Mouse (Mus musculus): Measurements from ENCODE around the gene Zfp526. TPM values are rescaled to one million over a fixed set of nuclear protein-coding genes. Genes with fewer than 3 reads are reported as not detected.

The Zfp526 gene
- 1.0 and 1.2 TPM in 2 replicates for polyA plus RNA-seq (2015; fragmentation: Nextera tagmentation; extraction: Ambion mirVana)

- Histone ChIP-seq H3K4me3 (ENCODE audit: low read depth, low read length) (peak within 1 kb of the TSS; percentile 81), H3K4me1 (ENCODE audit: insufficient read depth) (peaks cover 35% of the 10 kb centered on the region), H3K27ac (ENCODE audit: low read depth) (peak within 1 kb of the TSS; percentile 96), H3K36me3 (replicated peaks; ENCODE audit: insufficient read depth, low read length) (peaks cover 38% of the 10 kb centered on the region), H3K9ac (replicated peaks) (peak within 1 kb of the TSS; percentile 69), H3K27me3 (ENCODE audit: insufficient read depth, low read length) (no peaks in the 10 kb centered on the region), H3K4me2 (ENCODE audit: low read depth, low read length) (peak within 1 kb of the TSS; percentile 91), H3K9me3 (ENCODE audit: low read length) (no peaks in the 10 kb centered on the region)
- DNase-seq (peak; percentile 97), ATAC-seq (peak; percentile 78)
- 1% methylated on average over 42 of the region's 45 CpGs for WGBS (ENCODE audit: insufficient replicate concordance)
- TF ChIP-seq EP300 (IDR thresholded peaks at IDR 0.05; ENCODE audit: low read depth) (no peak), CTCF (IDR thresholded peaks at IDR 0.05; ENCODE audit: low read depth) (peak; percentile 40; the same call in 1 of the 2 replicates)
Measured at GRCm38 (mm10) chr7:25221102-25221883, at the start of gene Zfp526. Zfp526 (plus strand) TSS chr7:25221425.

GRCm38 (mm10) chr7:25172669-25173068 is 48.6 kb upstream of the Zfp526 start:
- DNase-seq (no peak), ATAC-seq (no peak)
- H3K4me2 ChIP-seq (ENCODE audit: low read depth, low read length) = no peak overlapping the region
- no peak for TF ChIP-seq CTCF (IDR thresholded peaks at IDR 0.05; ENCODE audit: low read depth)
- TF ChIP-seq EP300 (IDR thresholded peaks at IDR 0.05; ENCODE audit: low read depth) = no peak
- peaks cover 21% of the 10 kb centered on the region for H3K27me3 ChIP-seq (ENCODE audit: insufficient read depth, low read length)
- H3K9ac ChIP-seq (replicated peaks) = no peak overlapping the region
- no peaks in the 10 kb centered on the region for H3K36me3 ChIP-seq (replicated peaks; ENCODE audit: insufficient read depth, low read length)
- no peak overlapping the region for H3K4me3 ChIP-seq (ENCODE audit: low read depth, low read length)
- no peaks in the 10 kb centered on the region for H3K4me1 ChIP-seq (ENCODE audit: insufficient read depth)
- H3K9me3 ChIP-seq (ENCODE audit: low read length) = no peaks in the 10 kb centered on the region
- WGBS (ENCODE audit: insufficient replicate concordance) = 52% methylated on average over 5 of the region's 5 CpGs
- no peak overlapping the region for H3K27ac ChIP-seq (ENCODE audit: low read depth)

GRCm38 (mm10) chr7:25174343-25174742 is 46.9 kb upstream of the Zfp526 start:
- DNase-seq = no peak

GRCm38 (mm10) chr7:25178317-25178716 is 42.9 kb upstream of the Zfp526 start:
- TF ChIP-seq CTCF (IDR thresholded peaks at IDR 0.05; ENCODE audit: low read depth) (no peak), EP300 (IDR thresholded peaks at IDR 0.05; ENCODE audit: low read depth) (no peak)
- WGBS (ENCODE audit: insufficient replicate concordance) = 4% methylated on average over 16 of the region's 17 CpGs
- no peak for DNase-seq
- Histone ChIP-seq H3K4me1 (ENCODE audit: insufficient read depth) (peaks cover 8% of the 10 kb centered on the region), H3K4me3 (ENCODE audit: low read depth, low read length) (peak overlapping the region; percentile 42; the same call in 1 of the 2 replicates), H3K9me3 (ENCODE audit: low read length) (no peaks in the 10 kb centered on the region), H3K27me3 (ENCODE audit: insufficient read depth, low read length) (peaks cover 73% of the 10 kb centered on the region), H3K36me3 (replicated peaks; ENCODE audit: insufficient read depth, low read length) (no peaks in the 10 kb centered on the region), H3K4me2 (ENCODE audit: low read depth, low read length) (0 out of 2 replicates have a peak overlapping the region, but pooled peaks have one; percentile 65), H3K9ac (replicated peaks) (no peak overlapping the region), H3K27ac (ENCODE audit: low read depth) (no peak overlapping the region)
- no peak for ATAC-seq

More at GRCm38 (mm10) chr7:25174343-25174742, 46.9 kb upstream of the Zfp526 start:
- ATAC-seq = no peak
- Histone ChIP-seq H3K36me3 (replicated peaks; ENCODE audit: insufficient read depth, low read length) (no peaks in the 10 kb centered on the region), H3K4me2 (ENCODE audit: low read depth, low read length) (no peak overlapping the region), H3K27me3 (ENCODE audit: insufficient read depth, low read length) (peaks cover 38% of the 10 kb centered on the region), H3K27ac (ENCODE audit: low read depth) (no peak overlapping the region), H3K4me1 (ENCODE audit: insufficient read depth) (peaks cover 3% of the 10 kb centered on the region; the same call in 1 of the 2 replicates), H3K9ac (replicated peaks) (no peak overlapping the region), H3K9me3 (ENCODE audit: low read length) (no peaks in the 10 kb centered on the region), H3K4me3 (ENCODE audit: low read depth, low read length) (no peak overlapping the region)
- TF ChIP-seq EP300 (IDR thresholded peaks at IDR 0.05; ENCODE audit: low read depth) = no peak
- no peak for TF ChIP-seq CTCF (IDR thresholded peaks at IDR 0.05; ENCODE audit: low read depth)
- 63% methylated on average over 11 of the region's 11 CpGs for WGBS (ENCODE audit: insufficient replicate concordance)

- H3K27ac ChIP-seq (ENCODE audit: low read depth) = no peak overlapping the region
- no peaks in the 10 kb centered on the region for H3K36me3 ChIP-seq (replicated peaks; ENCODE audit: insufficient read depth, low read length)
- ATAC-seq = no peak
- TF ChIP-seq CTCF (IDR thresholded peaks at IDR 0.05; ENCODE audit: low read depth) (no peak), EP300 (IDR thresholded peaks at IDR 0.05; ENCODE audit: low read depth) (no peak)
- no peak for DNase-seq
- peaks cover 73% of the 10 kb centered on the region for H3K27me3 ChIP-seq (ENCODE audit: insufficient read depth, low read length)
- 3% methylated on average over 55 of the region's 56 CpGs for WGBS (ENCODE audit: insufficient replicate concordance)
- H3K4me1 ChIP-seq (ENCODE audit: insufficient read depth) = peaks cover 8% of the 10 kb centered on the region
- peak overlapping the region; percentile 42 for H3K4me3 ChIP-seq (ENCODE audit: low read depth, low read length)
- no peaks in the 10 kb centered on the region for H3K9me3 ChIP-seq (ENCODE audit: low read length)
- no peak overlapping the region for H3K9ac ChIP-seq (replicated peaks)
- peak overlapping the region; percentile 65 for H3K4me2 ChIP-seq (ENCODE audit: low read depth, low read length)
Measured at GRCm38 (mm10) chr7:25178787-25179605, 42.2 kb upstream of the Zfp526 start.

Data from liver, postnatal 0 days (tissue).